In genomic region chr6:28640088-28640487, GRCm38 (mm10) we compare ENCODE assay signal across 14 mouse cellular contexts.
"Had no signal": no experiment of that assay in that cellular context is flagged by ENCODE, and none has a peak within 500 bp of the region (broad histone marks: within the 10 kb centered on the region; RNA-seq: fewer than 3 reads in every experiment).

No protein-coding gene starts in this region.

- DNase-seq: lung, adult 18-20 months; lung, embryonic 14.5 days; lung, postnatal 10 days; lung, postnatal 4 days; right cerebral cortex, postnatal 14 days; thymus, adult 2 months; thymus, postnatal 25 days; thymus, postnatal 4 days had no signal

- ATAC-seq: midbrain, embryonic 13.5 days; midbrain, embryonic 15.5 days had no signal

- H3K4me3 ChIP-seq: megakaryocyte, embryonic 14.5 days; midbrain, embryonic 13.5 days; midbrain, embryonic 15.5 days; neural tube, embryonic 12.5 days; stomach, embryonic 15.5 days had no signal

- H3K27ac ChIP-seq: midbrain, embryonic 13.5 days; midbrain, embryonic 15.5 days; neural tube, embryonic 12.5 days; stomach, embryonic 15.5 days; stomach, postnatal 0 days had no signal
